Mouse (Mus musculus) sigmoid colon, adult 10 weeks (tissue): ENCODE results near the gene Gm10570. TPM values are rescaled to one million over a fixed set of nuclear protein-coding genes. Genes with fewer than 3 reads are reported as not detected.

ENCODE experiments used
- polyA plus RNA-seq: library from polyadenylated mRNA; stranded (reverse); fragments of 350-450 nt; fragmentation: Illumina TruSeq; extraction: RNeasy Lipid Tissue Mini Kit (QIAGEN cat#74804); gene quantifications from one replicate; pipeline ENCODE4 v1.2.3, GENCODE M21; 2014; ENCODE audit warnings: low read depth, low replicate concordance

Gm10570 gene
- not detected for polyA plus RNA-seq

GRCm38 (mm10) chr4:130308231-130309081, at the start of gene Gm10570, which contains the start of gene Fabp3:
TSS of gene Gm10570 (minus strand) at chr4:130308674.
TSS of gene Fabp3 (plus strand) at chr4:130308595.

DNA sequence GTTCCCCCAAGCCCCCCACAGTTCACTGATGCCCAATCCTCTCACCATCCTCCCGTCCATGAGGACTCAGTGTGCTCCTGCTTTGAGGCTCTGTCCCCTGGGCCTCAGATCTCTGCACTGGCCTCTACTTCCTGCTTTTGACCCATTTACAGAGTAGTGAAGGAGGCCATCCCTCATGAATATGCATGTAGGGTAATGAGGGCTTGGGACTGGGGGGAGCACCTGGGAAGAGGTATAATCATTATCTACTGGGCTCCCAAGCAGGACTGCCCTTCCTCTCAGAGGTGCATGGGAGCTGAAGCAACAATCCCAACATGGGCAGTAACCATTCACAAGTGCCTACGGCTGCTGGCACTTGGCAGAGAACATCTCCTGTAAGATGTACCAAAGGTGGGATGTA, 29.4 kb downstream of the Gm10570 start, which contains the start of gene Serinc2:
Gene Serinc2 (minus strand): TSS at position 101 of the 400 bp plus-strand sequence.

Other genes with a start within 250 kb of the Gm10570 start
- 7.3 TPM for gene Pef1, start 206.1 kb downstream of the Gm10570 start, polyA plus RNA-seq
- not detected for gene Hcrtr1, start 169.3 kb downstream of the Gm10570 start, polyA plus RNA-seq
- 10.5 TPM for gene Tinagl1, start 133.6 kb downstream of the Gm10570 start, polyA plus RNA-seq
- not detected for gene Gm853, start 86.3 kb downstream of the Gm10570 start, polyA plus RNA-seq
- 4.3 TPM for gene Serinc2, start 29.5 kb downstream of the Gm10570 start, polyA plus RNA-seq
- gene Fabp3, start 79 bp downstream of the Gm10570 start, polyA plus RNA-seq, result 0.82 TPM
- gene Zcchc17, start 51.3 kb upstream of the Gm10570 start, polyA plus RNA-seq, result 25.5 TPM
- gene Snrnp40, start 51.5 kb upstream of the Gm10570 start, polyA plus RNA-seq, result 11.1 TPM